8 mouse cellular contexts compared by ENCODE assay signal in genomic region chr11:79254391-79255098, GRCm38 (mm10). TPM values are rescaled to one million over a fixed set of nuclear protein-coding genes. Genes with fewer than 3 reads are reported as not detected.
DNase-seq lines count a peak whose midpoint lies in the region; ATAC-seq and TF ChIP-seq lines count a peak whose summit lies in the region.

TSS of gene Wsb1 (minus strand) at chr11:79254671.

- ATAC-seq in erythroblast, adult 5-6 weeks (replicated peaks; ENCODE audit: low FRiP score, poor library complexity, severe bottlenecking): peak; percentile 92
- ATAC-seq in heart, embryonic 11.5 days (replicated peaks; ENCODE audit: insufficient number of reproducible peaks, low FRiP score, low TSS enrichment): peak; percentile 88
- peak; percentile 90 for ATAC-seq in kidney, embryonic 16.5 days (ENCODE audit: low FRiP score, low TSS enrichment)

- peak within 1 kb of the TSS; percentile 82 for H3K4me2 ChIP-seq in heart, embryonic 11.5 days
- H3K4me2 ChIP-seq in kidney, embryonic 16.5 days (replicated peaks; ENCODE audit: low read depth, low read length): peak within 1 kb of the TSS; percentile 87
- peak within 1 kb of the TSS; percentile 93 for H3K4me2 ChIP-seq in myocyte (ENCODE audit: low read depth)

- TF ChIP-seq CTCF in liver, adult 2 months (IDR thresholded peaks at IDR 0.05; ENCODE audit: low read depth, low read length): no peak

- H3ac ChIP-seq in myocyte (ENCODE audit: control insufficient read depth, insufficient read length): peak within 1 kb of the TSS; percentile 90

- H3K27me3 ChIP-seq in heart, embryonic 11.5 days (ENCODE audit: control insufficient read depth, insufficient read depth, low read length): no peaks in the 10 kb centered on the region
- H3K27me3 ChIP-seq in kidney, embryonic 16.5 days (ENCODE audit: insufficient read depth, low read length): no peaks in the 10 kb centered on the region
- H3K27me3 ChIP-seq in liver, adult 2 months (ENCODE audit: control insufficient read depth, insufficient read depth, low read length): no peaks in the 10 kb centered on the region
- no peaks in the 10 kb centered on the region for H3K27me3 ChIP-seq in myocyte (ENCODE audit: control insufficient read depth, insufficient read depth, insufficient read length)
- H3K27me3 ChIP-seq in splenic B cell, adult 2 months (ENCODE audit: control insufficient read depth, insufficient read depth, low read length, poor library complexity, severe bottlenecking): no peaks in the 10 kb centered on the region

- no peaks in the 10 kb centered on the region for H3K9me3 ChIP-seq in heart, embryonic 11.5 days (replicated peaks; ENCODE audit: control insufficient read depth, low read length)
- H3K9me3 ChIP-seq in kidney, embryonic 16.5 days (ENCODE audit: low read length): no peaks in the 10 kb centered on the region

- H3K27ac ChIP-seq in heart, embryonic 11.5 days (ENCODE audit: low read depth, low read length): peak within 1 kb of the TSS; percentile 97
- peak within 1 kb of the TSS; percentile 98 for H3K27ac ChIP-seq in kidney, embryonic 16.5 days (ENCODE audit: low read length)
- H3K27ac ChIP-seq in liver, adult 2 months (replicated peaks; ENCODE audit: insufficient read depth, low read depth, low read length): peak within 1 kb of the TSS; percentile 72

- peaks cover 9% of the 10 kb centered on the region for H3K4me1 ChIP-seq in heart, embryonic 11.5 days (ENCODE audit: control insufficient read depth, insufficient read depth, low read length)
- H3K4me1 ChIP-seq in kidney, embryonic 16.5 days (ENCODE audit: insufficient read depth, low read length): peaks cover 18% of the 10 kb centered on the region
- peaks cover 9% of the 10 kb centered on the region for H3K4me1 ChIP-seq in liver, adult 2 months (ENCODE audit: control insufficient read depth, insufficient read depth, low read length)

- H3K4me3 ChIP-seq in heart, embryonic 11.5 days (ENCODE audit: low read depth, low read length): peak within 1 kb of the TSS; percentile 97
- peak within 1 kb of the TSS; percentile 93 for H3K4me3 ChIP-seq in kidney, embryonic 16.5 days (ENCODE audit: low read length)
- H3K4me3 ChIP-seq in liver, adult 2 months (ENCODE audit: insufficient read depth, low read depth, low read length): peak within 1 kb of the TSS; percentile 89
- H3K4me3 ChIP-seq in myocyte: peak within 1 kb of the TSS; percentile 96

- H3K79me2 ChIP-seq in liver, adult 2 months (ENCODE audit: control insufficient read depth, insufficient read depth, low read length): peaks cover 3% of the 10 kb centered on the region; the same call in 1 of the 2 replicates
- H3K79me2 ChIP-seq in myocyte (ENCODE audit: control insufficient read depth, insufficient read depth): peaks cover 47% of the 10 kb centered on the region

- peaks cover 3% of the 10 kb centered on the region; the same call in 1 of the 2 replicates for H3K36me3 ChIP-seq in heart, embryonic 11.5 days (ENCODE audit: control insufficient read depth, insufficient read depth, low read length)
- H3K36me3 ChIP-seq in kidney, embryonic 16.5 days (ENCODE audit: insufficient read depth, low read length): peaks cover 18% of the 10 kb centered on the region
- H3K36me3 ChIP-seq in liver, adult 2 months (ENCODE audit: control insufficient read depth, insufficient read depth, low read length): peaks cover 14% of the 10 kb centered on the region
- peaks cover 22% of the 10 kb centered on the region for H3K36me3 ChIP-seq in myocyte (ENCODE audit: control insufficient read depth, insufficient read depth)
- H3K36me3 ChIP-seq in splenic B cell, adult 2 months (ENCODE audit: control insufficient read depth, insufficient read depth, low read length, poor library complexity, severe bottlenecking): 0 out of 2 replicates have a peak, but pooled peaks cover 2% of the 10 kb centered on the region

- peak; percentile 97 for DNase-seq in B cell, adult 2 months
- peak; percentile 94 for DNase-seq in brain, adult 2 months (ENCODE audit: low read depth, low spot score)
- DNase-seq in liver, adult 2 months (ENCODE audit: extremely low read depth, low read depth, low spot score): peak; percentile 78
- peak; percentile 96 for DNase-seq in splenic B cell, adult 2 months (ENCODE audit: low read depth, low spot score)

- peak; percentile 96 for TF ChIP-seq POLR2A in liver, adult 2 months (IDR thresholded peaks at IDR 0.05; ENCODE audit: extremely low read depth, insufficient read depth, low read length)
- TF ChIP-seq POLR2A in myocyte (IDR thresholded peaks at IDR 0.05; ENCODE audit: insufficient read length, low read depth): peak; percentile 100

- peak within 1 kb of the TSS; percentile 100 for H3K9ac ChIP-seq in heart, embryonic 11.5 days (ENCODE audit: low read depth, low read length)
- peak within 1 kb of the TSS; percentile 94 for H3K9ac ChIP-seq in kidney, embryonic 16.5 days (replicated peaks; ENCODE audit: low read length)
- peak within 1 kb of the TSS; percentile 87 for H3K9ac ChIP-seq in liver, adult 2 months (ENCODE audit: low read depth, low read length)

- WGBS in heart, embryonic 11.5 days (ENCODE audit: insufficient replicate concordance): 2% methylated on average over 50 of the region's 50 CpGs
- 2% methylated on average over 50 of the region's 50 CpGs for WGBS in kidney, embryonic 16.5 days
- WGBS in liver, adult 2 months: 1% methylated on average over 50 of the region's 50 CpGs

TF ChIP-seq in myocyte, 11 proteins besides CTCF, POLR2A, EP300 and RAD21:
- peak; percentile 48 for TF ChIP-seq MAX (IDR thresholded peaks at IDR 0.05; ENCODE audit: low read depth)
- no peak for TF ChIP-seq TCF3 (IDR thresholded peaks at IDR 0.05; ENCODE audit: insufficient read length, low read depth)
- TF ChIP-seq SRF (IDR thresholded peaks at IDR 0.05; ENCODE audit: control insufficient read depth, insufficient read length, low read depth): peak; percentile 30
- TF ChIP-seq POLR2AphosphoS2 (IDR thresholded peaks at IDR 0.05; ENCODE audit: insufficient read length, low read depth): peak; percentile 99
- TF ChIP-seq MYOD1 (IDR thresholded peaks at IDR 0.05; ENCODE audit: control insufficient read depth in 1 of 3, insufficient read length in 2 of 3, low read depth in 2 of 3): no peak
- TF ChIP-seq E2F4 (IDR thresholded peaks at IDR 0.05; ENCODE audit: insufficient read depth): peak; percentile 36
- TF ChIP-seq MYOG (IDR thresholded peaks at IDR 0.05; ENCODE audit: control insufficient read depth in 1 of 3, insufficient read depth in 1 of 3, insufficient read length in 2 of 3, low read depth in 2 of 3): peak in 1 of 3 experiments; percentile 9

RNA-seq across cellular contexts. Expression of gene Wsb1, which starts in this region (rescaled TPM):
- 41.7 and 48.3 TPM in 2 replicates for total RNA-seq in erythroblast, adult 5-6 weeks (2015; ENCODE audit: low replicate concordance)
- total RNA-seq in erythroblast, adult 5-6 weeks (2017; ENCODE audit: low replicate concordance): 31.8 and 41.7 TPM in 2 replicates
- polyA plus RNA-seq in heart, embryonic 11.5 days (2014; fragmentation: Nextera tagmentation; extraction: Ambion mirVana): 196 and 230 TPM in 2 replicates
- polyA plus RNA-seq in kidney, embryonic 16.5 days (2015; fragmentation: Nextera tagmentation; extraction: Ambion mirVana): 366 and 377 TPM in 2 replicates
- total RNA-seq in liver, adult 2 months (2014; rRNA removed): 20.6 and 29.9 TPM in 2 replicates
- 20.2 and 23.4 TPM in 2 replicates for polyA plus RNA-seq in liver, adult 2 months (2012; rRNA removed)
- polyA plus RNA-seq in myocyte (2012; fragmentation: generic; extraction: Trizol): 35.1 TPM

Comparison
In these comparisons a context has a peak if more than half of its experiments do, and no peak if none do; other contexts are left out.
1. Peak in every context shown above with its lines: DNase-seq, ATAC-seq, H3K4me3 ChIP-seq and H3K27ac ChIP-seq.